Mouse (Mus musculus) MEL (cell line): Measurements from ENCODE around the gene Hist2h3c1. TPM values are rescaled to one million over a fixed set of nuclear protein-coding genes. Genes with fewer than 3 reads are reported as not detected.

Source experiments
- DNase-seq: peaks from one replicate; pipeline ENCODE4 v3.0.0; 2011; ENCODE audit warnings: low read depth, low spot score
- H3K27ac ChIP-seq: 2 replicates; pipeline ENCODE4 v1.5.1; 2012; ENCODE audit warnings: low read depth, mild to moderate bottlenecking, control low read depth, low read length, moderate library complexity; ENCODE audit not compliant: control insufficient read depth
- H3K27me3 ChIP-seq, 2 experiments: fragments of 150-350 bp in 1 of 2; sonication (generic) in 1 of 2; 2 replicates each; pipeline ENCODE4 v1.6.1; 2012; ENCODE audit warnings: low read length in 2 of 2, mild to moderate bottlenecking in 2 of 2, improper control_type of control experiment in 1 of 2, moderate library complexity in 1 of 2; ENCODE audit not compliant: insufficient read depth in 2 of 2, control insufficient read depth in 1 of 2
- H3K36me3 ChIP-seq, 2 experiments: 2 replicates each; pipeline ENCODE4 v1.6.1; 2012 to 2014; ENCODE audit warnings: low read length in 2 of 2, improper control_type of control experiment in 1 of 2, inconsistent platforms in 1 of 2, mild to moderate bottlenecking in 1 of 2; ENCODE audit not compliant: insufficient read depth in 2 of 2, control insufficient read depth in 1 of 2
- H3K4me1 ChIP-seq, 2 experiments: fragments of 150-350 bp in 1 of 2; sonication (generic) in 1 of 2; 2 replicates each; pipeline ENCODE4 v1.6.1; 2012; ENCODE audit warnings: low read length in 2 of 2, improper control_type of control experiment in 1 of 2, mild to moderate bottlenecking in 1 of 2; ENCODE audit not compliant: insufficient read depth in 2 of 2, control insufficient read depth in 1 of 2
- H3K4me3 ChIP-seq, 2 experiments: fragments of 150-350 bp in 1 of 2; sonication (generic) in 1 of 2; 2 replicates each; pipeline ENCODE4 v1.5.1; 2012; ENCODE audit warnings: low read depth in 2 of 2, low read length in 2 of 2, mild to moderate bottlenecking in 2 of 2, moderate library complexity in 2 of 2, control low read depth in 1 of 2, improper control_type of control experiment in 1 of 2; ENCODE audit not compliant: control insufficient read depth in 1 of 2, insufficient read depth in 1 of 2
- H3K79me2 ChIP-seq: 2 replicates; pipeline ENCODE4 v1.6.1; 2012; ENCODE audit warnings: mild to moderate bottlenecking, low read length, moderate library complexity; ENCODE audit not compliant: control insufficient read depth, poor library complexity, insufficient read depth
- H3K9ac ChIP-seq: 2 replicates; pipeline ENCODE4 v1.6.1; 2012; ENCODE audit warnings: low read depth, mild to moderate bottlenecking, control low read depth, low read length, moderate library complexity; ENCODE audit not compliant: control insufficient read depth, poor library complexity, severe bottlenecking
- H3K9me3 ChIP-seq: fragments of 150-350 bp; sonication (generic); replicated peaks from 2 replicates; pipeline ENCODE4 v1.6.1; 2012; ENCODE audit warnings: mild to moderate bottlenecking, low read length, improper control_type of control experiment, moderate library complexity; ENCODE audit not compliant: insufficient read depth
- BHLHE40 ChIP-seq: IDR thresholded peaks from 2 replicates; pipeline ENCODE4 v1.6.1; 2012; ENCODE audit warnings: low read depth, mild to moderate bottlenecking, inconsistent platforms, low read length, improper control_type of control experiment, borderline replicate concordance
- CHD2 ChIP-seq: IDR thresholded peaks from 2 replicates; pipeline ENCODE4 v1.6.1; 2011; ENCODE audit warnings: low read length, improper control_type of control experiment
- CTCF ChIP-seq, 3 experiments: IDR thresholded peaks in 2 of 3; conservative IDR thresholded peaks in 1 of 3; 2 replicates each; pipeline ENCODE4 v1.5.1; 2011 to 2012; ENCODE audit warnings: low read length in 3 of 3, low read depth in 2 of 3, mild to moderate bottlenecking in 2 of 3, improper control_type of control experiment in 1 of 3, inconsistent platforms in 1 of 3, mixed read lengths in 1 of 3, moderate library complexity in 1 of 3; ENCODE audit not compliant: control insufficient read depth in 1 of 3, insufficient read depth in 1 of 3, poor library complexity in 1 of 3, severe bottlenecking in 1 of 3
- E2F4 ChIP-seq: IDR thresholded peaks from 2 replicates; pipeline ENCODE4 v1.6.1; 2011; ENCODE audit warnings: low read depth, low read length, improper control_type of control experiment, borderline replicate concordance
- ELF1 ChIP-seq: IDR thresholded peaks from 2 replicates; pipeline ENCODE4 v1.6.1; 2014; ENCODE audit warnings: low read depth, mild to moderate bottlenecking, inconsistent platforms, low read length, improper control_type of control experiment, moderate library complexity
- EP300 ChIP-seq, 2 experiments: IDR thresholded peaks; 2 replicates each; pipeline ENCODE4 v1.6.1; 2011; ENCODE audit warnings: improper control_type of control experiment in 2 of 2, low read length in 2 of 2, low read depth in 1 of 2, mild to moderate bottlenecking in 1 of 2
- ETS1 ChIP-seq: IDR thresholded peaks from 2 replicates; pipeline ENCODE4 v1.6.1; 2012; ENCODE audit warnings: low read depth, mild to moderate bottlenecking, inconsistent platforms, low read length, improper control_type of control experiment, moderate library complexity
- GATA1 ChIP-seq: IDR thresholded peaks from 2 replicates; pipeline ENCODE4 v1.6.1; 2011; ENCODE audit warnings: low read depth, low read length, improper control_type of control experiment
- HCFC1 ChIP-seq: IDR thresholded peaks from 2 replicates; pipeline ENCODE4 v1.6.1; 2012; ENCODE audit warnings: low read depth, mild to moderate bottlenecking, inconsistent platforms, low read length, improper control_type of control experiment, moderate library complexity
- JUND ChIP-seq: IDR thresholded peaks from 2 replicates; pipeline ENCODE4 v1.6.1; 2011; ENCODE audit warnings: low read depth, mild to moderate bottlenecking, improper control_type of control experiment, low read length
- MEF2A ChIP-seq: IDR thresholded peaks from 2 replicates; pipeline ENCODE4 v1.6.1; 2014; ENCODE audit warnings: low read depth, mild to moderate bottlenecking, inconsistent platforms, low read length, improper control_type of control experiment; ENCODE audit not compliant: poor library complexity, insufficient replicate concordance, severe bottlenecking; ENCODE audit errors: extremely low read depth
- MXI1 ChIP-seq: IDR thresholded peaks from 2 replicates; pipeline ENCODE4 v1.6.1; 2011; ENCODE audit warnings: mild to moderate bottlenecking, low read depth, low read length, improper control_type of control experiment
- MYB ChIP-seq: IDR thresholded peaks from 2 replicates; pipeline ENCODE4 v1.6.1; 2011; ENCODE audit warnings: mild to moderate bottlenecking, low read depth, low read length, improper control_type of control experiment
- MYC ChIP-seq: IDR thresholded peaks from 2 replicates; pipeline ENCODE4 v1.6.1; 2011; ENCODE audit warnings: low read depth, mild to moderate bottlenecking, low read length, improper control_type of control experiment, moderate library complexity
- NRF1 ChIP-seq: IDR thresholded peaks from 2 replicates; pipeline ENCODE4 v1.6.1; 2014; ENCODE audit warnings: low read depth, mild to moderate bottlenecking, inconsistent platforms, low read length, improper control_type of control experiment, moderate library complexity; ENCODE audit not compliant: poor library complexity, insufficient read depth, severe bottlenecking
- POLR2A ChIP-seq, 2 experiments: IDR thresholded peaks; 2 replicates each; pipeline ENCODE4 v1.6.1; 2011 to 2012; ENCODE audit warnings: low read length in 2 of 2, mild to moderate bottlenecking in 2 of 2, control low read depth in 1 of 2, improper control_type of control experiment in 1 of 2, low read depth in 1 of 2, moderate library complexity in 1 of 2; ENCODE audit not compliant: control insufficient read depth in 1 of 2, insufficient read depth in 1 of 2, poor library complexity in 1 of 2
- POLR2AphosphoS2 ChIP-seq: IDR thresholded peaks from 2 replicates; pipeline ENCODE4 v1.6.1; 2011; ENCODE audit warnings: low read length, improper control_type of control experiment
- POLR2AphosphoS5 ChIP-seq: IDR thresholded peaks from 2 replicates; pipeline ENCODE4 v1.6.1; 2012; ENCODE audit warnings: low read depth, borderline replicate concordance, mild to moderate bottlenecking, inconsistent platforms, low read length, moderate library complexity, mixed read lengths
- RAD21 ChIP-seq: IDR thresholded peaks from 2 replicates; pipeline ENCODE4 v1.6.1; 2011; ENCODE audit warnings: mild to moderate bottlenecking, low read depth, low read length, improper control_type of control experiment
- SMC3 ChIP-seq: IDR thresholded peaks from 2 replicates; pipeline ENCODE4 v1.6.1; 2011; ENCODE audit warnings: low read depth, low read length, improper control_type of control experiment
- UBTF ChIP-seq: IDR thresholded peaks from 2 replicates; pipeline ENCODE4 v1.6.1; 2012; ENCODE audit warnings: low read depth, mild to moderate bottlenecking, inconsistent platforms, low read length, improper control_type of control experiment, moderate library complexity, borderline replicate concordance; ENCODE audit not compliant: insufficient read depth
- USF2 ChIP-seq, 2 experiments: IDR thresholded peaks; 2 replicates each; pipeline ENCODE4 v1.6.1; 2011 to 2012; ENCODE audit warnings: improper control_type of control experiment in 2 of 2, low read length in 2 of 2, borderline replicate concordance in 1 of 2, inconsistent platforms in 1 of 2, low read depth in 1 of 2, mild to moderate bottlenecking in 1 of 2; ENCODE audit not compliant: insufficient read depth in 1 of 2
- ZC3H11A ChIP-seq: IDR thresholded peaks from 2 replicates; pipeline ENCODE4 v1.6.1; 2012; ENCODE audit warnings: low read depth, mild to moderate bottlenecking, inconsistent platforms, low read length, improper control_type of control experiment
- ZKSCAN1 ChIP-seq: IDR thresholded peaks from 2 replicates; pipeline ENCODE4 v1.6.1; 2012; ENCODE audit warnings: low read depth, mild to moderate bottlenecking, inconsistent platforms, low read length, improper control_type of control experiment, moderate library complexity
- ZMIZ1 ChIP-seq: IDR thresholded peaks from 2 replicates; pipeline ENCODE4 v1.6.1; 2012; ENCODE audit warnings: low read depth, mild to moderate bottlenecking, inconsistent platforms, low read length, improper control_type of control experiment, moderate library complexity
- ZNF384 ChIP-seq: IDR thresholded peaks from 2 replicates; pipeline ENCODE4 v1.6.1; 2012; ENCODE audit warnings: low read depth, mild to moderate bottlenecking, inconsistent platforms, low read length, improper control_type of control experiment
- polyA plus RNA-seq, 2 experiments: library from polyadenylated mRNA; stranded (reverse) in 1 of 2; unstranded in 1 of 2; fragments of >175 nt in 1 of 2; fragments of >200 nt in 1 of 2; gene quantifications; 2 replicates each; pipeline versions ENCODE4 v1.2.1 to v1.2.4; 2012; ENCODE audit warnings: low replicate concordance in 2 of 2, low read depth in 1 of 2; ENCODE audit not compliant: insufficient read length in 2 of 2, insufficient read depth in 1 of 2, missing spikeins in 1 of 2
- total RNA-seq: library from RNA; depleted of rRNA; stranded (reverse); fragments of 300-350 nt; gene quantifications from 2 replicates; pipeline ENCODE4 v1.2.3, GENCODE M21; 2012

The Hist2h3c1 gene
- total and polyA plus RNA-seq, 3 experiments, result 1.5 TPM; not detected in 2

GRCm38 (mm10) chr3:96280660-96281059 is 34.2 kb downstream of the Hist2h3c1 start:
- no peaks in the 10 kb centered on the region; the same call in 1 of the 2 replicates for H3K79me2 ChIP-seq
- TF ChIP-seq CHD2 (no peak), E2F4 (no peak), MYB (no peak), POLR2A (IDR thresholded peaks at IDR 0.05; ENCODE audit: control insufficient read depth in 1 of 2, insufficient read depth in 1 of 2, low read depth in 1 of 2, low read length in 2 of 2, poor library complexity in 1 of 2) (no peak), USF2 (IDR thresholded peaks at IDR 0.05; ENCODE audit: borderline replicate concordance in 1 of 2, insufficient read depth in 1 of 2, low read depth in 1 of 2, low read length in 2 of 2) (no peak), CTCF (IDR thresholded peaks at IDR 0.05 in 2 of 3, conservative IDR thresholded peaks at IDR 0.05 in 1 of 3; ENCODE audit: control insufficient read depth in 1 of 3, insufficient read depth in 1 of 3, low read depth in 2 of 3, low read length in 3 of 3, poor library complexity in 1 of 3, severe bottlenecking in 1 of 3) (peak; percentile 24 to 59 (median 54); a peak in 5 of 6 replicates), RAD21 (peak; percentile 53), SMC3 (peak; percentile 32; the same call in 1 of the 2 replicates), ZMIZ1 (no peak), MXI1 (no peak), HCFC1 (no peak), ZC3H11A (peak; percentile 35), EP300 (IDR thresholded peaks at IDR 0.05; ENCODE audit: low read depth in 1 of 2, low read length in 2 of 2) (no peak)
- no peaks in the 10 kb centered on the region for H3K27me3 ChIP-seq
- H3K4me1 ChIP-seq, result peaks cover 2 to 13% of the 10 kb centered on the region in 2 experiments
- H3K36me3 ChIP-seq, result peaks cover 0 to 10% of the 10 kb centered on the region in 2 experiments; a peak in 2 of 4 replicates
- H3K4me3 ChIP-seq, result no peak overlapping the region
- H3K9me3 ChIP-seq, result no peaks in the 10 kb centered on the region
- H3K27ac ChIP-seq, result no peak overlapping the region
- H3K9ac ChIP-seq, result no peak overlapping the region
- peak; percentile 38 for DNase-seq

DNA sequence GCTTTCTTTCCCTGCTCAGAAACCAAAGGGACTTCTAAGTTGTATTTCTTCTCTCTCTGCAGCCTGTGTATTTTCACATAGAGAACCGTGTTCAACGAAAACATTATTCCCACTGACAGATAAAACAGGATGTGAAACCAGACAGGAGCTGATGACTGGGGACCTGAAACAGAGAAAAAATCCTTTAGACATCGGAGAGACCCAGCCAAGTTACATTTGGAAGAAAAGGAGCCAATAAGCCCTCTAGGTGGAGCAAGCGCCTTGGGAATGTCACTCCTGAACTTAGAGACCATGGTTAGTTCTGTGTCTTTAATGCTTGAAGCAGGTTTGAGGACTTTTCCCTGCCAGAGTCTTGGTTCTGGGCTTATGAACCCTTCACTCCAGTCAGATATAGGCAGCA is 38.0 kb downstream of the Hist2h3c1 start:
- Histone ChIP-seq H3K36me3 (no peaks in the 10 kb centered on the region), H3K4me3 (no peak overlapping the region), H3K9ac (no peak overlapping the region), H3K79me2 (no peaks in the 10 kb centered on the region), H3K9me3 (no peaks in the 10 kb centered on the region), H3K4me1 (no peaks in the 10 kb centered on the region), H3K27me3 (no peaks in the 10 kb centered on the region), H3K27ac (no peak overlapping the region)
- no peak for TF ChIP-seq ZNF384
- no peak for TF ChIP-seq ETS1
- TF ChIP-seq ZKSCAN1, result no peak
- no peak for TF ChIP-seq MYC
- no peak for TF ChIP-seq CHD2
- no peak for TF ChIP-seq HCFC1
- peak; percentile 75 for TF ChIP-seq RAD21
- no peak for TF ChIP-seq JUND
- peak; percentile 46 for TF ChIP-seq SMC3
- TF ChIP-seq ZC3H11A, result peak; percentile 49
- no peak for TF ChIP-seq POLR2AphosphoS5
- no peak for TF ChIP-seq BHLHE40
- TF ChIP-seq GATA1, result no peak
- no peak for TF ChIP-seq ELF1
- TF ChIP-seq CTCF (IDR thresholded peaks at IDR 0.05 in 2 of 3, conservative IDR thresholded peaks at IDR 0.05 in 1 of 3; ENCODE audit: control insufficient read depth in 1 of 3, insufficient read depth in 1 of 3, low read depth in 2 of 3, low read length in 3 of 3, poor library complexity in 1 of 3, severe bottlenecking in 1 of 3), result peak; percentile 25 to 67 (median 42); a peak in 5 of 6 replicates
- TF ChIP-seq MYB, result no peak
- TF ChIP-seq POLR2AphosphoS2, result no peak
- TF ChIP-seq EP300 (IDR thresholded peaks at IDR 0.05; ENCODE audit: low read depth in 1 of 2, low read length in 2 of 2), result no peak
- no peak for TF ChIP-seq MEF2A
- TF ChIP-seq NRF1, result no peak
- TF ChIP-seq E2F4, result no peak
- TF ChIP-seq USF2 (IDR thresholded peaks at IDR 0.05; ENCODE audit: borderline replicate concordance in 1 of 2, insufficient read depth in 1 of 2, low read depth in 1 of 2, low read length in 2 of 2), result no peak
- TF ChIP-seq UBTF, result no peak
- peak; percentile 53 for DNase-seq
